Mouse (Mus musculus): ENCODE results near the gene Agap1.
A peak's percentile ranks its signal among the peaks of the same experiment; 100 is the strongest.

Agap1 gene

GRCm38 (mm10) chr1:89673071-89673470, 218.5 kb downstream of the Agap1 start:
- DNase-seq, result no peak

- DNase-seq, result no peak
Measured at GRCm38 (mm10) chr1:89673686-89674085, 219.1 kb downstream of the Agap1 start.

GRCm38 (mm10) chr1:89674681-89675080, 220.1 kb downstream of the Agap1 start:
- no peak for DNase-seq

GRCm38 (mm10) chr1:89676411-89676810, 221.8 kb downstream of the Agap1 start:
- peak; percentile 39 for DNase-seq

- DNase-seq, result no peak
Measured at GRCm38 (mm10) chr1:89680673-89681072, 226.1 kb downstream of the Agap1 start.

GRCm38 (mm10) chr1:89688914-89689313, 234.3 kb downstream of the Agap1 start:
- DNase-seq, result no peak

GRCm38 (mm10) chr1:89689544-89690212, 235.1 kb downstream of the Agap1 start:
- no peak for DNase-seq

GRCm38 (mm10) chr1:89691096-89691495, 236.5 kb downstream of the Agap1 start:
- DNase-seq, result no peak

GRCm38 (mm10) chr1:89692420-89692819, 237.8 kb downstream of the Agap1 start:
- no peak for DNase-seq

GRCm38 (mm10) chr1:89694916-89695315, 240.3 kb downstream of the Agap1 start:
- peak; percentile 15 for DNase-seq

GRCm38 (mm10) chr1:89697241-89697640, 242.6 kb downstream of the Agap1 start:
- DNase-seq, result no peak

GRCm38 (mm10) chr1:89700166-89700565, 245.6 kb downstream of the Agap1 start:
- DNase-seq, result no peak

GRCm38 (mm10) chr1:89701162-89701730, 246.6 kb downstream of the Agap1 start:
- no peak for DNase-seq

- DNase-seq, result no peak
Measured at GRCm38 (mm10) chr1:89703294-89703693, 248.7 kb downstream of the Agap1 start.

GRCm38 (mm10) chr1:89705670-89706069, 251.1 kb downstream of the Agap1 start:
- no peak for DNase-seq

- DNase-seq, result no peak
Measured at GRCm38 (mm10) chr1:89706862-89707261, 252.3 kb downstream of the Agap1 start.

- peak; percentile 14 for DNase-seq
Measured at GRCm38 (mm10) chr1:89707756-89708480, 253.3 kb downstream of the Agap1 start.

GRCm38 (mm10) chr1:89709824-89710223, 255.2 kb downstream of the Agap1 start:
- DNase-seq, result no peak

GRCm38 (mm10) chr1:89713681-89714080, 259.1 kb downstream of the Agap1 start:
- DNase-seq, result no peak

- DNase-seq, result no peak
Measured at GRCm38 (mm10) chr1:89714165-89714980, 259.8 kb downstream of the Agap1 start.

- DNase-seq, result peak; percentile 28
Measured at GRCm38 (mm10) chr1:89716234-89716633, 261.6 kb downstream of the Agap1 start.

GRCm38 (mm10) chr1:89717100-89717499, 262.5 kb downstream of the Agap1 start:
- DNase-seq, result peak; percentile 63

- peak; percentile 54 for DNase-seq
Measured at GRCm38 (mm10) chr1:89718782-89719403, 264.3 kb downstream of the Agap1 start.

Measured in lung, postnatal 36 days (tissue).